Mouse (Mus musculus) 3T3-L1 (cell line): Measurements from ENCODE around the gene Nbea.
A peak's percentile ranks its signal among the peaks of the same experiment; 100 is the strongest.

ENCODE experiments used
- DNase-seq: peaks from one replicate; pipeline ENCODE4 v3.0.0-alpha.2; 2015; ENCODE audit warnings: low read depth, low spot score

The Nbea gene

DNA sequence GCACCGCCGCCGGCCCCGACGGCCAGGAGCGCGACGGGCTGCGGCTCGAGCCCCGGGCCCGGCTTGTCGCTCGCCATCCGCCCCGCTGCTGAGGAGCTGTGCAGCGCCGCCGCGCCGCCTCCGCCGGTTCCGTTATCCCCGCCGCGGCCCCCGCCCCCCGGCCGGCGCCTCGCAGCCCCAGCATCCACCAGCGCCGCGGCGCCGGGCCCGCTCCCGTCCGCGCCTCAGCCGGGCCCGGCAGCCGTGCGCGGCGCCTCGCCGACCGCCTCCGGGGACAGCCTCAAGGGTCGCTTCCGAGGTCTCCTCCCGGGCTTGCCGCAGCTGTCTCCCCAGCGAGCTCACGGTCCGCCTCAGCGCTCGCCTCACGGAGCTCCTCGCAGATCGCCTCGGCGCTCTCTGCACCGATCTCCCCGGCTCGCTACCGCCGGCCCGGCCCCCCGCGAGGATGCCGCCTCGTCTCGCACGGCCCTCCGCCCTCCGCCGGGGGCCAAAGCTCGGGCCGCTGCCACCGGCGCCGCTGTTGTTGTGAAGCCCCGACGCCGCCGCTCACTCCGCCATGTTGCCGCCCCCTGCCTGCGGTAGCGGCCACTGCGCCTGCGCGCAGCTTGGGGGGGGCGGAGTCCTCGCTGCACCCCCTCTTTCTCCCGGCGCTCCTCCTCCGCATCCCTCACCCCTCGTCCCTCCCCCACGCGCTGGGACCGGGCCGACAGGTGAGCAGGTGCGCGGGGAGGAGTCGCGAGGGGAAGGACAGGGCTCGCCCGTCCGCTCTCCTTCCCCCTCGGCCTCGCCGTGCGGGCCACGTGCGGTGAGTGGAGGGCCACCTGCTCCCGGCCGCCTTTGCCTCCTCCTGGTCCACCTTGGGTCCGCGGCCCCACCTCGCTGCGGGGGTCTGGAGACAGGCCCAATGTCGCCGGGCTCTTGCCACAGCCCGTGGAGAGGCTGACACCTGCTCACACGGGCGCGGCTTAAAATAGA, at the start of gene Nbea:
Gene Nbea, minus strand, starts transcription at position 543 of the 975 bp plus-strand sequence.
- DNase-seq, result peak; percentile 70

- DNase-seq, result no peak
These were observed 45.8 kb upstream of the Nbea start for GRCm38 (mm10) chr3:56229283-56229682.

GRCm38 (mm10) chr3:56215989-56216388, 32.5 kb upstream of the Nbea start:
- peak; percentile 46 for DNase-seq

- DNase-seq, result no peak
These were observed 20.5 kb upstream of the Nbea start for GRCm38 (mm10) chr3:56203968-56204367.

DNA sequence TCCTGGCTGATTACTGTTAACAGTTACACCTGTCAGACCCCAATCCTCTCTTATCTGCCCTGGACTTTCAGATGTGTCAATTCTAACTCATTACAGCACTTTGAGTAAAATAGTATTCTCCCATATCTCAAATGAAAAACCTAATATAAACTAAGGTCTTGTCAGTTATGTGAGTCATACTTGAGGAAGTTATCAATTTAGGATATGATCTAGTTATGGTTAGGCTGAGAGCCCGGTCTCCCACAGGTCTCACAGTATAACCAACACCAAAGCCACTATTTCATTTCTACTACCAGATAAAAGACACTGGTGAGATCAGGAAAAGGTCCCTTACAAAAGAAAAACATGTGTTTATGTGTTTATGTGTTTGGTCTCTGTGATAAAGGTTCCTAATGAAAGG, 4.7 kb upstream of the Nbea start:
- no peak for DNase-seq

GRCm38 (mm10) chr3:56187131-56187779, 3.8 kb upstream of the Nbea start:
- peak; percentile 56 for DNase-seq

GRCm38 (mm10) chr3:56182371-56183158, 936 bp downstream of the Nbea start:
- DNase-seq, result peak; percentile 50

- peak; percentile 47 for DNase-seq
These were observed 1.5 kb downstream of the Nbea start for GRCm38 (mm10) chr3:56181991-56182370.

DNA sequence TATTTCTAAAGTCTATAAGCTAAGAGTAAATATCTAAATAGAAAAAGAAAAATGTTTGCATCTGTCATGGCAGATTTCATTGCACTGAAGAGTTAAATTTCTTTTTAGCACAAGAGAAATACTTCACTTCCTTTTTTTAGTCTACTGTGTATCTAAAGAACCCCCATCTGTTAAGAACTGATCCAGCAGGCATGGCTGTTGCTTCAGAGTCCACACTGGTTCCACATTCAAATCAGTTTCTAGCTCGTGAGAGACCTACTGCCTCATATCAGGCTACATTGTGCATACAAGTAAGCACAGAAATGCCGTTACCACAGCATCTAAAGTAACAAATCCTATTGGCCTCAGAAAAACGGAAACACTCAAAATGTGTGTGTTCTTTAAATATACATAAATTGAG, 2.5 kb downstream of the Nbea start:
- no peak for DNase-seq

GRCm38 (mm10) chr3:56157864-56158263, 25.6 kb downstream of the Nbea start:
- DNase-seq, result no peak

- DNase-seq, result peak; percentile 81
These were observed 56.8 kb downstream of the Nbea start for GRCm38 (mm10) chr3:56126674-56127073.

DNA sequence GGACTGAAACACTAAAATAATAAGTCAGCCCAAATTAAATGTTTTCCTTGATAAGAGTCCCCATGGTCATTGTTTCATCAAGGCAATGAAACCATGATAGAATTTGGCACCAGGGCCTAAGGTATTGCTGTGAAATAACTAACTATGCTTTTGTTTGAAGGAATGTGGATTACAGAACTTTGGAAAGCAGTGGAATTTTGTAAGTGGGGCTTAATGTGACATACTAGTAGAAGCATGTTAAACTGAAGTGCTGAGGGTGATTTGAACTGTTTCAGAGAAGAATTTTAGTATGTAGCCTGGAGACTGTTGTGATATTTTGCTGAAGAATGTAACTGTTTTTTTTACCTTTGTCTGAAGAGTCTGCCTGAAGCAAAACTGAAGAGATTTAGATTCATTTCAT, 66.9 kb downstream of the Nbea start:
- DNase-seq, result no peak

- DNase-seq, result no peak
These were observed 75.4 kb downstream of the Nbea start for GRCm38 (mm10) chr3:56108101-56108500.

GRCm38 (mm10) chr3:56097105-56097504, 86.4 kb downstream of the Nbea start:
- DNase-seq, result no peak

- DNase-seq, result peak; percentile 68
These were observed 104.4 kb downstream of the Nbea start for GRCm38 (mm10) chr3:56079015-56079612.

- DNase-seq, result peak; percentile 33
These were observed 115.7 kb downstream of the Nbea start for GRCm38 (mm10) chr3:56067849-56068248.

DNA sequence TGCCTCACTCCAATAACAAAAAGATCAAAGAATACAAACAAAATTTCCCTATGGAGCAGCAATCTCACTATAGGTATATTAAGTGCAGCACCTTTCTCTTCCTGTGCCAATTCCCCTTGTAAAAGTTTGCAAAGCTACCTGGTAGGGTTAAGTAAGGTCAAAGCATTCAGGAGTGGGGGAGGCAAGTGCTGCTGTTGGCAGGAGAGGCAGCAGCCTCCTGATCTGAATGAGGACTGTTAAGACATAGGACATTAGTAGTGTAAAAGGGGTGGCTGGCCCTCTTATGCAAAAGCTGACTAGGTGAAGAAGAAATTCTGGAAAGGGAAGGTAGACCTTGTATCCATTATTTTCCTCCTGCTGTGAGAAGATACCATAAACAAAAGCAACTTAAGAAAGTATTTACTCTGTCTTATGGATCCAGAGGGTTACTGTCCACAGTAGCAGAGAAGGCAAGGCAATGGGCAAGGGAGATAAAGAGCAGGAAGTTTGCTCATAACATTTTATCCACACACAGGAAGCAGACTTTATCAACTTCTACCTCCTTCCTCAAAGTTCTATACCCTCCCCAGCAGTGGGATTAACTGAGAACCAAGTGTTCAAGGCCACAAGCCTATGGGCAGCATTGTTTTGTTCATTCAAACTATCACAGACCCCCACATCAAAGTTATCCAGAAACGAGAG, 117.0 kb downstream of the Nbea start:
- no peak for DNase-seq

- no peak for DNase-seq
These were observed 118.3 kb downstream of the Nbea start for GRCm38 (mm10) chr3:56065234-56065633.

DNA sequence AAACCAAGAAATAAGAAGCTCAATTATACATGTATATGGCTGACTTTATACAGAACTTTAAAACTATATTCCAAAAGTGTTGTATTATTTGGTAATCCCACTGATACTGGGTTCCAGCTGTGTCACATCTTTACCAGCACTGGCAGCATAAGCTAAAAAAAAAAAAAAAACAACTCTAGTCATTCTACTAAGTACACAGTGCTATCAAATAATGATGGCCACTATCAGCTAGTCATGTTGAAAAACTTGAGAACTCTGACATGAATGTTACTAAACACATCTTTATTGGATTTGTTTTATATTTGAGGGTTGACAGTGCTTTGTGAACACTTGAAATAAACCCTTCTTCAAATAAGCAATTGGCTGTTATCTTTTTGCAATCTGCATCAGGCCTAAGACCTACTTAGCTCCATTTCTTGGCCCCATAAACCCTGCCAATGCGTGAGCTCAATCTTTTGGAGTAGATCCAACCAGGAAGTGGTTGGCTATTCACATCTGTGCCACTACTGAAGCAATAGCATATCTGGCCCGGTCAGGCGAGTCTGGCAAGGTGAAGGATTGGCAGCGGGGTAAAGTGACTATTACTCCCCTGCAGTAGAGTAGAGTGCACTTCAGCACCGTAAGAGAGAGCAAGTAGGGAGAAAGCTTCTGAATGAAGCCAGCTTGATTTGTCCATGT, 137.7 kb downstream of the Nbea start:
- peak; percentile 22 for DNase-seq

GRCm38 (mm10) chr3:56043091-56043490, 140.4 kb downstream of the Nbea start:
- DNase-seq, result no peak
